Mouse (Mus musculus) ES-E14 (cell line): Measurements from ENCODE around the gene Ddc.

ENCODE experiments used
- CHD2 ChIP-seq: IDR thresholded peaks from 2 replicates; pipeline ENCODE4 v1.6.1; 2014; ENCODE audit warnings: mild to moderate bottlenecking, low read depth, low read length, inconsistent platforms
- HCFC1 ChIP-seq: IDR thresholded peaks from 2 replicates; pipeline ENCODE4 v1.6.1; 2012; ENCODE audit warnings: low read length, inconsistent platforms, borderline replicate concordance; ENCODE audit not compliant: insufficient read depth
- MAFK ChIP-seq: IDR thresholded peaks from 2 replicates; pipeline ENCODE4 v1.6.1; 2014; ENCODE audit warnings: mild to moderate bottlenecking, low read depth, low read length, inconsistent platforms; ENCODE audit not compliant: insufficient read depth
- ZC3H11A ChIP-seq: IDR thresholded peaks from 2 replicates; pipeline ENCODE4 v1.6.1; 2012; ENCODE audit warnings: low read depth, mild to moderate bottlenecking, inconsistent platforms, low read length, borderline replicate concordance
- ZNF384 ChIP-seq: IDR thresholded peaks from 2 replicates; pipeline ENCODE4 v1.6.1; 2012; ENCODE audit warnings: low read depth, low read length, inconsistent platforms

- TF ChIP-seq MAFK = no peak
- TF ChIP-seq CHD2 = no peak
- no peak for TF ChIP-seq ZC3H11A
- no peak for TF ChIP-seq HCFC1
- no peak for TF ChIP-seq ZNF384
Measured at GRCm38 (mm10) chr11:11923900-11924299, 26.0 kb upstream of the Ddc start.
